Comparison of ENCODE assay signal across 9 mouse cellular contexts in genomic region chr3:138144060-138144641, GRCm38 (mm10). TPM values are rescaled to one million over a fixed set of nuclear protein-coding genes. Genes with fewer than 3 reads are reported as not detected.
DNase-seq lines count a peak whose midpoint lies in the region; ATAC-seq and TF ChIP-seq lines count a peak whose summit lies in the region.
"Had no signal": no experiment of that assay in that cellular context is flagged by ENCODE, and none has a peak within 500 bp of the region (broad histone marks: within the 10 kb centered on the region; RNA-seq: fewer than 3 reads in every experiment).

No protein-coding gene starts in this region.

- peak overlapping the region; percentile 77 for H3K9ac ChIP-seq in forebrain, embryonic 13.5 days
- H3K9ac ChIP-seq in liver, embryonic 14.5 days (replicated peaks): peak overlapping the region; percentile 92

- peak overlapping the region; percentile 55 for H3K4me3 ChIP-seq in C2C12 (ENCODE audit: insufficient read depth, poor library complexity, severe bottlenecking)
- peak overlapping the region; percentile 62 for H3K4me3 ChIP-seq in forebrain, embryonic 13.5 days
- peak overlapping the region; percentile 85 to 94 for H3K4me3 ChIP-seq in liver, embryonic 14.5 days (ENCODE audit: insufficient read depth in 1 of 2, low read depth in 2 of 2, low read length in 2 of 2)

- no peaks in the 10 kb centered on the region for H3K9me3 ChIP-seq in forebrain, embryonic 13.5 days (replicated peaks)
- H3K9me3 ChIP-seq in liver, embryonic 14.5 days (ENCODE audit: control insufficient read depth, low read length): no peaks in the 10 kb centered on the region

- H3K79me2 ChIP-seq in C2C12 (ENCODE audit: control insufficient read depth, insufficient read depth): peaks cover 25% of the 10 kb centered on the region

- peaks cover 4% of the 10 kb centered on the region for H3K4me1 ChIP-seq in forebrain, embryonic 13.5 days
- H3K4me1 ChIP-seq in liver, embryonic 14.5 days (replicated peaks; ENCODE audit: control insufficient read depth in 2 of 2, insufficient read depth in 2 of 2, low read length in 1 of 2): peaks cover 5% of the 10 kb centered on the region in 2 experiments

- TF ChIP-seq EP300 in liver, embryonic 14.5 days (IDR thresholded peaks at IDR 0.05; ENCODE audit: low read depth): no peak

- H3K27me3 ChIP-seq in C2C12 (ENCODE audit: control insufficient read depth, insufficient read depth, insufficient read length): no peaks in the 10 kb centered on the region
- H3K27me3 ChIP-seq in forebrain, embryonic 13.5 days: no peaks in the 10 kb centered on the region
- H3K27me3 ChIP-seq in liver, embryonic 14.5 days (ENCODE audit: control insufficient read depth, insufficient read depth, low read length): no peaks in the 10 kb centered on the region

- under 1% methylated on average over 18 of the region's 18 CpGs for WGBS in forebrain, embryonic 13.5 days
- WGBS in liver, embryonic 14.5 days (ENCODE audit: insufficient replicate concordance): under 1% methylated on average over 18 of the region's 18 CpGs

- DNase-seq in cerebellum, adult 9-10 months: peak; percentile 54
- DNase-seq in cerebellum, postnatal 10 days: no peak
- DNase-seq in liver, embryonic 14.5 days (ENCODE audit: low read depth in 3 of 3, low spot score in 3 of 3): no peak
- no peak for DNase-seq in adrenal gland, postnatal 10 days
- DNase-seq in frontal cortex, postnatal 10 days (ENCODE audit: low spot score in 2 of 2): no peak
- DNase-seq in ovary, postnatal 36 days (ENCODE audit: low spot score): no peak

- peak overlapping the region; percentile 99 for H3K27ac ChIP-seq in forebrain, embryonic 13.5 days
- peak overlapping the region; percentile 86 for H3K27ac ChIP-seq in liver, embryonic 14.5 days

- H3K4me2 ChIP-seq in forebrain, embryonic 13.5 days: peak overlapping the region; percentile 67
- peak overlapping the region; percentile 86 for H3K4me2 ChIP-seq in liver, embryonic 14.5 days (ENCODE audit: low read depth)

- H3ac ChIP-seq in C2C12 (ENCODE audit: control insufficient read depth, insufficient read length, low read depth): peak overlapping the region; percentile 78

- peaks cover 19% of the 10 kb centered on the region for H3K36me3 ChIP-seq in C2C12 (ENCODE audit: control insufficient read depth, insufficient read depth)
- H3K36me3 ChIP-seq in forebrain, embryonic 13.5 days (ENCODE audit: poor library complexity, severe bottlenecking): no peaks in the 10 kb centered on the region; the same call in 1 of the 2 replicates
- no peaks in the 10 kb centered on the region for H3K36me3 ChIP-seq in liver, embryonic 14.5 days (replicated peaks; ENCODE audit: control insufficient read depth, insufficient read depth, low read depth)

- TF ChIP-seq CTCF in C2C12 (IDR thresholded peaks at IDR 0.05; ENCODE audit: control insufficient read depth, insufficient read depth, insufficient read length): no peak
- no peak for TF ChIP-seq CTCF in liver, embryonic 14.5 days (IDR thresholded peaks at IDR 0.05; ENCODE audit: low read depth)

- H3K79me3 ChIP-seq in C2C12 (ENCODE audit: low read depth): peaks cover 11% of the 10 kb centered on the region

- no peak for ATAC-seq in forebrain, embryonic 13.5 days
- ATAC-seq in liver, embryonic 14.5 days (ENCODE audit: insufficient read depth): no peak

TF ChIP-seq in C2C12, 6 proteins besides CTCF, POLR2A, EP300 and RAD21:
- TF ChIP-seq MYOG (IDR thresholded peaks at IDR 0.05; ENCODE audit: control insufficient read depth, extremely low read depth, insufficient read length) (no peak), MYOD1 (IDR thresholded peaks at IDR 0.05; ENCODE audit: control insufficient read depth, insufficient read length, low read depth) (no peak), MAX (IDR thresholded peaks at IDR 0.05) (no peak), CEBPB (IDR thresholded peaks at IDR 0.05; ENCODE audit: low read depth) (no peak), FOSL1 (IDR thresholded peaks at IDR 0.05; ENCODE audit: insufficient read depth, low read length, poor library complexity, severe bottlenecking) (no peak), USF1 (IDR thresholded peaks at IDR 0.05; ENCODE audit: low read depth) (no peak)

RNA-seq across cellular contexts. Expression of gene Mttp, which starts 0.6 kb away (rescaled TPM):
- 1.2 TPM for polyA plus RNA-seq in C2C12 (2012; fragmentation: generic; extraction: Trizol)
- 10.2 and 11.6 TPM in 2 replicates for polyA plus RNA-seq in forebrain, embryonic 13.5 days (2015; fragmentation: Nextera tagmentation; extraction: Ambion mirVana)
- 11.2 and 16.0 TPM in 2 replicates for polyA plus RNA-seq in liver, embryonic 14.5 days (2012; rRNA removed)
- 30.7 and 34.8 TPM in 2 replicates for polyA plus RNA-seq in liver, embryonic 14.5 days (2014; fragmentation: Nextera tagmentation; extraction: Ambion mirVana)
- 10 to 100 TPM; 16.3 to 30.1 TPM for total RNA-seq in adrenal gland, postnatal 10 days (2021)

RNA-seq across cellular contexts. Expression of gene Trmt10a, which starts 0.9 kb away (rescaled TPM):
- 6.8 TPM for polyA plus RNA-seq in C2C12 (2012; fragmentation: generic; extraction: Trizol)
- 8.7 and 9.9 TPM in 2 replicates for polyA plus RNA-seq in forebrain, embryonic 13.5 days (2015; fragmentation: Nextera tagmentation; extraction: Ambion mirVana)
- 2.0 and 3.3 TPM in 2 replicates for polyA plus RNA-seq in liver, embryonic 14.5 days (2012; rRNA removed)
- 5.2 and 5.6 TPM in 2 replicates for polyA plus RNA-seq in liver, embryonic 14.5 days (2014; fragmentation: Nextera tagmentation; extraction: Ambion mirVana)
- total RNA-seq in adrenal gland, postnatal 10 days (2021): 10 to 100 TPM in 1 of 2 experiments, 1 to 10 TPM in 1; 8.2 to 10.9 TPM

RNA-seq across cellular contexts. Expression of gene 4930579F01Rik, which starts 49.5 kb away (rescaled TPM):
- polyA plus RNA-seq in C2C12 (2012; fragmentation: generic; extraction: Trizol): not detected
- polyA plus RNA-seq in forebrain, embryonic 13.5 days (2015; fragmentation: Nextera tagmentation; extraction: Ambion mirVana): not detected in 2 replicates
- not detected in 2 replicates for polyA plus RNA-seq in liver, embryonic 14.5 days (2012; rRNA removed)
- polyA plus RNA-seq in liver, embryonic 14.5 days (2014; fragmentation: Nextera tagmentation; extraction: Ambion mirVana): not detected in 2 replicates
- total RNA-seq in adrenal gland, postnatal 10 days (2021): not detected
- total RNA-seq: left cerebral cortex, postnatal 25 days had no signal
